Mouse (Mus musculus): ENCODE measurements around the gene 1700012A03Rik.

DNA sequence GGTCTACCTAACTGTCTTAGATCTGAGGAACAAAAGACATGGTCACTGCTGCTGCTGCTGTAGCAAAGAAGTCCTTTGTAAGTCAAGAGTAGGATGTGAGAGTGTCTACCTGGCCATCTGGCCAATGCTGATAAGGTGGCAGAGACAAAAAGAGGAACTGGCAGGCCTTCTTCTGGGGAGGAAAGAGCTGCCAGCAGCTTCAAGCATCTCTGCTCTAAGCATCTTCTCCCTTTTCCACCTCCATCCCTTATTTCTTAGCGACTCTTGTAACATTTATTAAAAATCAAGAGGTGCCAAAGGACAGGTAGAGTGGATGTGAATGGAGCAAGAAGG is 27.5 kb upstream of the 1700012A03Rik start:
- no peak for TF ChIP-seq CTCF (IDR thresholded peaks at IDR 0.05; ENCODE audit: control insufficient read depth, insufficient read depth, low read length)
- TF ChIP-seq POLR2A (IDR thresholded peaks at IDR 0.05; ENCODE audit: borderline replicate concordance, control insufficient read depth, low read depth, low read length), result no peak

All from bone marrow, adult 2 months (tissue).